Mouse (Mus musculus) urinary bladder, adult 2 months (tissue): ENCODE measurements at regions not wholly inside any gene's neighbourhood (a gene's known extent, or its start where the extent isn't known, plus 50 kb on each side); places are given as distances from the start of the nearest gene placed in this dataset.

Experiments
- DNase-seq: peaks from one replicate; pipeline ENCODE4 v3.0.0; 2022; ENCODE audit warnings: low spot score

DNA sequence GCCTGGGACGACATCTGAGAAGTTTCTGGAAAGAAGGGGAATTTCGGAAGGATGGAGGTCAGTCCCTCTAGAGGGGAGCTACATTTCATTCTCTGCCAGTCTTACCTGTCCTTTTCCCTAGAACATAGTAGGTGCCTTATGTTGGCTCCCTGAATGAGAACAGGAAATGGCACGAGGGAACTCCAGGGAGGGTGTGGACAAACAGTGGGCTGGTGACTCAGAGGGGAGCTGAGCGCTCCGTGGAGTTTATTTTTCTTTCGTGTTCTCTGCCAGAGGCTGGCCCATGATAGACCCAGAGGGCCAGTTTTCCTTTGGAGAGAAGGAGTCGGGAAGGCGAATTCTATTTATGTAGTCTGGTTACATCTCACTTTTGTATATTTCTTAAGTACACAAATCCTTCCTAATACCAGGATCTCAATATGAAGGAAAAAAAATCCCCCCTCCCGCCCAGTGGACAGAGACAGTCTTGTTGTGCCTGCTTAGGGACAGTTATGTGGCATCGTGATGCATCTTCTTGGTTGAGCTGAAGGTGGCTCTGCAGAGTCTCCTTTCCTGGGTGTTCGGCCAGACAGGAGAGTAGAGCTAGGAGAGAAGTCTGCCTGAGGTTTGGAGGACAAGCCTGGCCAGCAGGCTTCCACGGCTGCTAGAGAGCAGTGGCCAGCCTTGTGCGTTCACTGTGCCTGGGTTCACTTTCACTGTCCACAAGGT lies 84.3 kb upstream of the Rbpj start:
- DNase-seq = no peak

- no peak for DNase-seq
Measured at GRCm38 (mm10) chr5:53384026-53384425, 81.9 kb upstream of the Rbpj start.

DNA sequence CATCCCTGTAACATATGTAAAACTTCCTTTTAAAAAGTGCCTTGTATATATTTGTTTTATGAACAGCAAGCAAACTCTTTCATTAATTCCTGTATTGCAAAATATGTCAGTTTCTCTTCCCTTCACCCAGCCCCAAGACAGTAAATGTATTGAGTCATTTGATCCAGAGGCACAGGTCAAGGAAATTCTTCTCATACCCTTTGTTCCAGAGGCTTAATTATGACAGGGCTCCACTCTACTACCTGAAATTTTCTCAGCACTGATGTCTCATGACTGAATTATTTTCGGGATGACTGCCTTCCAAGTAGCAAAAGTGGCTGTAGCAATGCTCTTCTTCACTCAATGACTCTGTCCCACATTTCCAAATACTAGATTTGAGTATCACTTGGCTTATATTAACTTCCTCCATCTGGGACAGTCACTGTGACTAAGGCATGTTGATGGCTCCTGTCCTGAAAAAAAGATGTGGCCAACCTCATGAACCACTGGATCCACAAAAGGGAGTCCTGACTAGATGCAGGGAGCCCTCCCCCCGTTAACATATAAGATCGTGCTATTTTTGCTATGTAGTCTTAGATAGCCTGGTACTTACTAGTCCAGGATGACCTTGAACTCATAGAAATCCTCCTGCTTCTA lies 80.3 kb upstream of the Rbpj start:
- DNase-seq = no peak

- no peak for DNase-seq
Measured at GRCm38 (mm10) chr5:53393571-53393970, 72.4 kb upstream of the Rbpj start.

- DNase-seq = no peak
Measured at GRCm38 (mm10) chr5:53394560-53394959, 71.4 kb upstream of the Rbpj start.

DNA sequence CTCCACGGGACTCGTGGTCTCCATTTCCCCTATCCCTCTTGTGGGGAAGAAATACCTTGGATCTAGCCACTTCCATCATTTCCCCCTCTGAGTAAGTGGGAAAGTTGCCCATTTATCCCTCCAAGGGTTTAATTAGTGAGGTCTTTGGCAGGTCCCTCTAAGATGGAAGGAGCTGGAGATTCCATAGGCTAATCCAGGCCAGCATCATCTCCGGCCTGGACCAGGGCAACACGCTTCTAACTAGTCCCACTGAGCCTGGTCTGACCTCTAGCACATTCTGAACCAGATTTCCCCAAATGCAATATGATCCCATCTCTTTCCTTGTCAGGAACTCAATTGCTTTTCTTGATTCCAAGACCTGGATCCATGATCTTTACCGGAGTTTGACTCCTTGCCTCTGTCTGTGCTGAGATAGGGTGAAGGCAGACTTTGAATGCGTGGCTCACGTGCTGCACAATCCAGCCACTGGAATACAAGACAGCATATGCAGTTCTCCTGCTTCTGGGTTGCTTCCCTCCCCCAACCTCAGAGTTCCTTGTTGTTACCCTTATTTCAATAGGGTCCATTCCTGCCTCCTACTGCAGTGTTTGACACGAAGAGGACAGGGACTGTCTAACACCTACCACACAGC lies 67.4 kb upstream of the Rbpj start:
- DNase-seq = no peak

- no peak for DNase-seq
Measured at GRCm38 (mm10) chr5:53401093-53401492, 64.9 kb upstream of the Rbpj start.

DNA sequence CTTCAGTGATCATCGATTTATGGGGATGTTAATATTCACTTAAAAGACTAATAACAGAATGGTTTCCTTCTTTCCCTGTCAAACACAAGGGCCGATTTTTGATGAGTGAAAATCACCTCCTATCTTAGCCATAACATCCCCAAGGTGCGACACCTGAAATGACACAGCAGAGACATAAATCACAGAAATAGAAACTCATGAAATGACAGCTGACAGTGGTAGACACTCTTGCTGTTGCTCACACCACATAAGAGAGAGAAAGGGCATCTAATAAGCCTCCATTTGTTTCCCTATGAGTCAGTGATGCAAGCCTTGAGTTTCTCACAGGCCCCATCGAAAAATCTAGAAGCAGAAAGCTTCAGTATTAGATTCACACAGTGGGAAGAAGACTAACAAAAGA lies 63.9 kb upstream of the Rbpj start:
- no peak for DNase-seq

DNA sequence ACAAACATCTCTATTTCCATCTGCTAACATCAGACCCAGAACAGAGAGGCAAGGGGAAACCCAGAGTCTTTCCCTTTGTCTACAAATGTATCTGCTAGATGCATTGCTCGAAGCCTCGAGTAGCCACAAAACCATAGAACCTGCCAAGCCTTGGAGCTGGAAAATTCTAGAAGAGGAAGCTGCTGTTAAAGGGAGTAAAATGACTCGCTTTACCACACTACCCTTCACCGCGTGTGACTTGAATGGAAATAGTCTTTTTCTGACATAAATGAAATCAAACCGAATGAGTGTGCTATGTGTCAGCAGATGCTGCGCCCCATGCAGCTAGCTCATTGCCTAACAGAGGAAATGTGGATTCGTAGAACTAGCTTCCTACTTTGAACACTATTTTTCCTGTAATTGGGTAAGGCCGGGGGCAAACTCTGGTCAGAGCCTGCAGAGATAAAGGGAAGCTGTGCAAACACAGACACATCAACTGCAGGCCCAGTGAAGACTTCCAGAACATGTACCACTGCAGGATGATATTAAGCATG lies 63.3 kb upstream of the Rbpj start:
- no peak for DNase-seq

- no peak for DNase-seq
Measured at GRCm38 (mm10) chr5:53405929-53406328, 60.0 kb upstream of the Rbpj start.

DNA sequence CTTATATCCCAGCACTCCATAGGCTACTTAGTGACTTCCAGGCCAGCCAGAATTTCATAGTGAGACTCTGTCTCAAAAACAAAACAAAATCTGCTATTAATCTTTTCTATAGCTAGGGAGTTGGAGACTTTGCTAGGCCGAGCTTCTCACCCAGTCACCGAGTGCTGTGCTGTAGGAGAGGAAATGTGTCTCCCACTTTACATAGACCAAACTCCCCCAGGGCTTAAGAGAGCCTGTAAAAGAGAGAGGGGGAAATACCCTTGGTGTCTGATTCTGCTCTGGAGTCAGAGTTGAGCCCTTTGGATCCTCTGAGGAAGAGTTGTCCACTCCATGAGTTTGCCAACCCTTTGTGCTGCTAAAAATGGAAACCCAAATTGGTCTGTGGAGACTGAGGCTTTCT lies 58.3 kb upstream of the Rbpj start:
- no peak for DNase-seq

DNA sequence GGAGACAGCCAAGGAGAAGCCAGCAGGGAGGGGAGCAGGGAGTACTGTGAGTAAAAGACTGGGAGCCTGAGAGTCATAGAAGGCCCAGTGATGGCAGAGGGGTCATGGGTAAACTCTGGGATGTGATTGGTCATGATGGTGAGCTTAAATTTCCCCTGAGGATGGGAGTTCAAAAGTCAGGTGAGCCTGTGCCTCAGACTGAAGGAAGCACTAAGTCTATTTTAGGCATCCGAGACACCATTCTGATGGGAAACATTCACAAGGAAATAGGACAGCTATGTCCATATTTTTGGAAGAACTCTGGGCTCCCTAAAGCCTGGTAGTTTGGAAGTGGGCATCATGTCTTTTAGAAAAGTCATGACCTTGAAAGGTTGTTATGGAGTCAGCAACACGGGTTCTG lies 57.7 kb upstream of the Rbpj start:
- DNase-seq = no peak

GRCm38 (mm10) chr5:53409740-53410139 lies 56.2 kb upstream of the Rbpj start:
- DNase-seq = no peak

GRCm38 (mm10) chr5:53412391-53413075 lies 53.4 kb upstream of the Rbpj start:
- no peak for DNase-seq

GRCm38 (mm10) chr5:53413677-53414076 lies 52.3 kb upstream of the Rbpj start:
- DNase-seq = no peak

DNA sequence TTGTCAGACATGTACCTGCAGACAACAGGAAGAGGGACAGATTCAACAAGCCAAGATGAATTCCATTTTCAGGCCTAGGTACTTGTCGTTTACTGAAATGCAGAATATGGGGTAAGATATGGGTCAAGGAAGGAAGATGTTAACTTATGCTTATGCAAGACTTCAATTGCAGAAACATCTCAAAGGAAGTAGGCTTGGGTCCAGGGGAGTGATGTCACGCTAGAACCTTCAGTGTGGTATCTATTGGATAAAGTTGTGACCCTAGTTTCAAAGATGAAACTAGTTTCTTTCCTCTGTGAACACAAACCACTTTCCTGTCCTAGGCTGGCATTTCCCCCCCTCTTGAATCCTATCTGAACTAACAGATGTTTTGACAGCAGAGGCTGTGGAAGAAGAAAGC lies 50.5 kb upstream of the Rbpj start:
- no peak for DNase-seq
